Mouse (Mus musculus): ENCODE results near the gene Fads3. TPM values are rescaled to one million over a fixed set of nuclear protein-coding genes. Genes with fewer than 3 reads are reported as not detected.

The Fads3 gene
- polyA plus RNA-seq, 1 experiment from 2014 or later: 3.7 TPM

GRCm38 (mm10) chr19:10062862-10063261, 21.5 kb downstream of the Fads3 start:
- no peaks in the 10 kb centered on the region for H3K9me3 ChIP-seq (replicated peaks; ENCODE audit: control insufficient read depth, low read length)
- H3K4me1 ChIP-seq (ENCODE audit: control insufficient read depth, insufficient read depth, low read length): no peaks in the 10 kb centered on the region
- no peak overlapping the region for H3K4me2 ChIP-seq (ENCODE audit: low read depth, low read length)
- ATAC-seq (replicated peaks; ENCODE audit: insufficient number of reproducible peaks, low FRiP score, low TSS enrichment, low read depth): no peak
- no peak for DNase-seq (ENCODE audit: low spot score)
- no peaks in the 10 kb centered on the region for H3K27me3 ChIP-seq (ENCODE audit: control insufficient read depth, insufficient read depth, low read length)
- H3K4me3 ChIP-seq (ENCODE audit: low read depth, low read length): no peak overlapping the region
- 88% methylated on average over 5 of the region's 5 CpGs for WGBS
- H3K27ac ChIP-seq (replicated peaks; ENCODE audit: low read depth, low read length): no peak overlapping the region
- peaks cover 31% of the 10 kb centered on the region for H3K36me3 ChIP-seq (replicated peaks; ENCODE audit: control insufficient read depth, insufficient read depth, low read depth, low read length)
- H3K9ac ChIP-seq (replicated peaks; ENCODE audit: low read length): no peak overlapping the region

GRCm38 (mm10) chr19:10064173-10065012, 23.0 kb downstream of the Fads3 start:
- H3K36me3 ChIP-seq (replicated peaks; ENCODE audit: control insufficient read depth, insufficient read depth, low read depth, low read length): peaks cover 32% of the 10 kb centered on the region
- WGBS: 87% methylated on average over 10 of the region's 10 CpGs
- no peaks in the 10 kb centered on the region for H3K27me3 ChIP-seq (ENCODE audit: control insufficient read depth, insufficient read depth, low read length)
- H3K4me2 ChIP-seq (ENCODE audit: low read depth, low read length): no peak overlapping the region
- H3K4me3 ChIP-seq (ENCODE audit: low read depth, low read length): no peak overlapping the region
- ATAC-seq (replicated peaks; ENCODE audit: insufficient number of reproducible peaks, low FRiP score, low TSS enrichment, low read depth) (no peak), DNase-seq (ENCODE audit: low spot score) (no peak)
- H3K4me1 ChIP-seq (ENCODE audit: control insufficient read depth, insufficient read depth, low read length): no peaks in the 10 kb centered on the region
- H3K9me3 ChIP-seq (replicated peaks; ENCODE audit: control insufficient read depth, low read length): no peaks in the 10 kb centered on the region
- no peak overlapping the region for H3K27ac ChIP-seq (replicated peaks; ENCODE audit: low read depth, low read length)
- no peak overlapping the region for H3K9ac ChIP-seq (replicated peaks; ENCODE audit: low read length)

GRCm38 (mm10) chr19:10065465-10066188, 24.3 kb downstream of the Fads3 start:
- Histone ChIP-seq H3K27ac (replicated peaks; ENCODE audit: low read depth, low read length) (no peak overlapping the region), H3K4me2 (ENCODE audit: low read depth, low read length) (no peak overlapping the region), H3K4me3 (ENCODE audit: low read depth, low read length) (no peak overlapping the region), H3K27me3 (ENCODE audit: control insufficient read depth, insufficient read depth, low read length) (no peaks in the 10 kb centered on the region), H3K4me1 (ENCODE audit: control insufficient read depth, insufficient read depth, low read length) (no peaks in the 10 kb centered on the region), H3K9ac (replicated peaks; ENCODE audit: low read length) (no peak overlapping the region), H3K9me3 (replicated peaks; ENCODE audit: control insufficient read depth, low read length) (no peaks in the 10 kb centered on the region), H3K36me3 (replicated peaks; ENCODE audit: control insufficient read depth, insufficient read depth, low read depth, low read length) (peaks cover 39% of the 10 kb centered on the region)
- no peak for ATAC-seq (replicated peaks; ENCODE audit: insufficient number of reproducible peaks, low FRiP score, low TSS enrichment, low read depth)
- 88% methylated on average over 5 of the region's 5 CpGs for WGBS
- DNase-seq (ENCODE audit: low spot score): no peak

GRCm38 (mm10) chr19:10066189-10066500, 24.8 kb downstream of the Fads3 start:
- peaks cover 39% of the 10 kb centered on the region for H3K36me3 ChIP-seq (replicated peaks; ENCODE audit: control insufficient read depth, insufficient read depth, low read depth, low read length)
- no peak overlapping the region for H3K4me3 ChIP-seq (ENCODE audit: low read depth, low read length)
- no peaks in the 10 kb centered on the region for H3K4me1 ChIP-seq (ENCODE audit: control insufficient read depth, insufficient read depth, low read length)
- H3K9ac ChIP-seq (replicated peaks; ENCODE audit: low read length): no peak overlapping the region
- H3K4me2 ChIP-seq (ENCODE audit: low read depth, low read length): no peak overlapping the region
- H3K27ac ChIP-seq (replicated peaks; ENCODE audit: low read depth, low read length): no peak overlapping the region
- no peak for DNase-seq (ENCODE audit: low spot score)
- no peaks in the 10 kb centered on the region for H3K27me3 ChIP-seq (ENCODE audit: control insufficient read depth, insufficient read depth, low read length)
- no peak for ATAC-seq (replicated peaks; ENCODE audit: insufficient number of reproducible peaks, low FRiP score, low TSS enrichment, low read depth)
- no peaks in the 10 kb centered on the region for H3K9me3 ChIP-seq (replicated peaks; ENCODE audit: control insufficient read depth, low read length)
- WGBS: 91% methylated on average over 4 of the region's 4 CpGs

- DNase-seq (ENCODE audit: low spot score) (no peak), ATAC-seq (replicated peaks; ENCODE audit: insufficient number of reproducible peaks, low FRiP score, low TSS enrichment, low read depth) (no peak)
- H3K4me2 ChIP-seq (ENCODE audit: low read depth, low read length): no peak overlapping the region
- H3K9me3 ChIP-seq (replicated peaks; ENCODE audit: control insufficient read depth, low read length): no peaks in the 10 kb centered on the region
- H3K4me3 ChIP-seq (ENCODE audit: low read depth, low read length): no peak overlapping the region
- H3K36me3 ChIP-seq (replicated peaks; ENCODE audit: control insufficient read depth, insufficient read depth, low read depth, low read length): peaks cover 39% of the 10 kb centered on the region
- no peak overlapping the region for H3K27ac ChIP-seq (replicated peaks; ENCODE audit: low read depth, low read length)
- no peaks in the 10 kb centered on the region for H3K4me1 ChIP-seq (ENCODE audit: control insufficient read depth, insufficient read depth, low read length)
- 98% methylated on average over 3 of the region's 3 CpGs for WGBS
- no peaks in the 10 kb centered on the region for H3K27me3 ChIP-seq (ENCODE audit: control insufficient read depth, insufficient read depth, low read length)
- H3K9ac ChIP-seq (replicated peaks; ENCODE audit: low read length): no peak overlapping the region
Measured at GRCm38 (mm10) chr19:10066502-10066901, 25.1 kb downstream of the Fads3 start.

- no peak for ATAC-seq (replicated peaks; ENCODE audit: insufficient number of reproducible peaks, low FRiP score, low TSS enrichment, low read depth)
- 96% methylated on average over 7 of the region's 7 CpGs for WGBS
Measured at GRCm38 (mm10) chr19:10067701-10068100, 26.3 kb downstream of the Fads3 start.

GRCm38 (mm10) chr19:10070186-10070980, 29.0 kb downstream of the Fads3 start:
- no peak overlapping the region for H3K4me3 ChIP-seq (ENCODE audit: low read depth, low read length)
- no peak for DNase-seq (ENCODE audit: low spot score)
- H3K27ac ChIP-seq (replicated peaks; ENCODE audit: low read depth, low read length): no peak overlapping the region
- no peak overlapping the region for H3K9ac ChIP-seq (replicated peaks; ENCODE audit: low read length)
- H3K36me3 ChIP-seq (replicated peaks; ENCODE audit: control insufficient read depth, insufficient read depth, low read depth, low read length): peaks cover 48% of the 10 kb centered on the region
- H3K4me2 ChIP-seq (ENCODE audit: low read depth, low read length): no peak overlapping the region
- 96% methylated on average over 8 of the region's 8 CpGs for WGBS
- H3K9me3 ChIP-seq (replicated peaks; ENCODE audit: control insufficient read depth, low read length): no peaks in the 10 kb centered on the region
- no peaks in the 10 kb centered on the region for H3K4me1 ChIP-seq (ENCODE audit: control insufficient read depth, insufficient read depth, low read length)
- no peak for ATAC-seq (replicated peaks; ENCODE audit: insufficient number of reproducible peaks, low FRiP score, low TSS enrichment, low read depth)
- no peaks in the 10 kb centered on the region for H3K27me3 ChIP-seq (ENCODE audit: control insufficient read depth, insufficient read depth, low read length)

More at GRCm38 (mm10) chr19:10067701-10068100, 26.3 kb downstream of the Fads3 start:
- H3K27ac ChIP-seq (replicated peaks; ENCODE audit: low read depth, low read length): no peak overlapping the region
- no peak for DNase-seq (ENCODE audit: low spot score)
- no peaks in the 10 kb centered on the region for H3K4me1 ChIP-seq (ENCODE audit: control insufficient read depth, insufficient read depth, low read length)
- no peak overlapping the region for H3K4me3 ChIP-seq (ENCODE audit: low read depth, low read length)
- no peaks in the 10 kb centered on the region for H3K27me3 ChIP-seq (ENCODE audit: control insufficient read depth, insufficient read depth, low read length)
- no peak overlapping the region for H3K4me2 ChIP-seq (ENCODE audit: low read depth, low read length)
- H3K36me3 ChIP-seq (replicated peaks; ENCODE audit: control insufficient read depth, insufficient read depth, low read depth, low read length): peaks cover 36% of the 10 kb centered on the region
- no peaks in the 10 kb centered on the region for H3K9me3 ChIP-seq (replicated peaks; ENCODE audit: control insufficient read depth, low read length)
- no peak overlapping the region for H3K9ac ChIP-seq (replicated peaks; ENCODE audit: low read length)

All from embryonic facial prominence, embryonic 11.5 days (tissue).